ENCODE assay signal across 9 mouse cellular contexts in genomic region chr17:32113523-32114421, GRCm38 (mm10). TPM values are rescaled to one million over a fixed set of nuclear protein-coding genes. Genes with fewer than 3 reads are reported as not detected.
DNase-seq lines count a peak whose midpoint lies in the region; ATAC-seq and TF ChIP-seq lines count a peak whose summit lies in the region.
"Had no signal": no experiment of that assay in that cellular context is flagged by ENCODE, and none has a peak within 500 bp of the region (broad histone marks: within the 10 kb centered on the region; RNA-seq: fewer than 3 reads in every experiment).

No protein-coding gene starts in this region.

- no peaks in the 10 kb centered on the region for H3K27me3 ChIP-seq in liver, embryonic 14.5 days (ENCODE audit: control insufficient read depth, insufficient read depth, low read length)
- no peaks in the 10 kb centered on the region for H3K27me3 ChIP-seq in thymus, adult 2 months (ENCODE audit: control insufficient read depth, insufficient read depth, low read length)

- WGBS in liver, embryonic 14.5 days (ENCODE audit: insufficient replicate concordance), result under 1% methylated on average over 56 of the region's 56 CpGs
- 3% methylated on average over 56 of the region's 56 CpGs for WGBS in thymus, adult 2 months

- 0 out of 2 replicates have a peak, but pooled peaks have one; percentile 8 for TF ChIP-seq CTCF in liver, embryonic 14.5 days (IDR thresholded peaks at IDR 0.05; ENCODE audit: low read depth)
- TF ChIP-seq CTCF in thymus, adult 2 months (IDR thresholded peaks at IDR 0.05; ENCODE audit: borderline replicate concordance, control insufficient read depth, extremely low read depth, insufficient read depth, low read length, poor library complexity), result no peak

- TF ChIP-seq POLR2A in thymus, adult 2 months (IDR thresholded peaks at IDR 0.05; ENCODE audit: control insufficient read depth, extremely low read depth, insufficient read depth, low read length, poor library complexity), result no peak

- H3K36me3 ChIP-seq in liver, embryonic 14.5 days (replicated peaks; ENCODE audit: control insufficient read depth, insufficient read depth, low read depth), result no peaks in the 10 kb centered on the region
- no peaks in the 10 kb centered on the region for H3K36me3 ChIP-seq in thymus, adult 2 months (ENCODE audit: control insufficient read depth, insufficient read depth, low read length)

- DNase-seq in ovary, adult 18-20 months (ENCODE audit: low spot score), result peak; percentile 60
- DNase-seq in ovary, postnatal 14 days (ENCODE audit: low spot score), result no peak
- peak; percentile 74 for DNase-seq in embryo, embryonic 10.5 days (ENCODE audit: low spot score)
- peak; percentile 82 to 84 for DNase-seq in heart, adult 18-20 months
- DNase-seq in kidney, adult 11 months, result peak; percentile 96
- DNase-seq in liver, embryonic 14.5 days (ENCODE audit: low read depth in 3 of 3, low spot score in 3 of 3), result peak; percentile 70 to 76 (median 73)
- peak; percentile 33 for DNase-seq in naive thymus-derived CD4-positive, alpha-beta T cell, adult 2 months (ENCODE audit: low read depth)
- peak; percentile 76 for DNase-seq in thymus, adult 2 months

- no peaks in the 10 kb centered on the region for H3K9me3 ChIP-seq in liver, embryonic 14.5 days (ENCODE audit: control insufficient read depth, low read length)

- peak overlapping the region; percentile 83 for H3K27ac ChIP-seq in liver, embryonic 14.5 days
- no peak overlapping the region for H3K27ac ChIP-seq in thymus, adult 2 months (ENCODE audit: control insufficient read depth, insufficient read depth, low read length)

- peak overlapping the region; percentile 99 for H3K4me2 ChIP-seq in liver, embryonic 14.5 days (ENCODE audit: low read depth)

- peaks cover 67 to 84% of the 10 kb centered on the region in 2 experiments for H3K4me1 ChIP-seq in liver, embryonic 14.5 days (replicated peaks; ENCODE audit: control insufficient read depth in 2 of 2, insufficient read depth in 2 of 2, low read length in 1 of 2)
- H3K4me1 ChIP-seq in thymus, adult 2 months (replicated peaks; ENCODE audit: control insufficient read depth, insufficient read depth, low read length), result peaks cover 47% of the 10 kb centered on the region

- TF ChIP-seq EP300 in liver, embryonic 14.5 days (IDR thresholded peaks at IDR 0.05; ENCODE audit: low read depth), result no peak

- peak overlapping the region; percentile 79 to 87 for H3K4me3 ChIP-seq in liver, embryonic 14.5 days (ENCODE audit: insufficient read depth in 1 of 2, low read depth in 2 of 2, low read length in 2 of 2)
- H3K4me3 ChIP-seq in thymus, adult 2 months (ENCODE audit: control insufficient read depth, insufficient read depth, low read length), result peak overlapping the region; percentile 27

- peak; percentile 68 for ATAC-seq in liver, embryonic 14.5 days (ENCODE audit: insufficient read depth)

- peak overlapping the region; percentile 72 for H3K9ac ChIP-seq in liver, embryonic 14.5 days (replicated peaks)

RNA-seq across cellular contexts. Expression of gene Notch3, which starts 52.9 kb away (rescaled TPM):
- total RNA-seq in heart, adult 18-20 months (2021), result 10 to 100 TPM; 20.5 to 24.5 TPM
- 0.55 and 0.66 TPM in 2 replicates for polyA plus RNA-seq in liver, embryonic 14.5 days (2012; rRNA removed)
- 0.22 and 0.30 TPM in 2 replicates for polyA plus RNA-seq in liver, embryonic 14.5 days (2014; fragmentation: Nextera tagmentation; extraction: Ambion mirVana)
- 63.0 and 72.7 TPM in 2 replicates for polyA plus RNA-seq in thymus, adult 2 months (2012; rRNA removed)
- total RNA-seq: neutrophil, adult 5-6 weeks had no signal

Comparison
In these comparisons a context has a peak if more than half of its experiments do, and no peak if none do; other contexts are left out.
1. RNA of gene Notch3, which starts 52.9 kb away (polyA plus RNA-seq): 63.0 to 72.7 TPM in thymus, adult 2 months; 0.22 to 0.66 TPM in liver, embryonic 14.5 days; every median in the first group is over 10 times any median in the second.